Mouse (Mus musculus): ENCODE data around the gene Copz1.

Gene Copz1

GRCm38 (mm10) chr15:103305792-103306645 is 33.5 kb downstream of the Copz1 start:
- TF ChIP-seq POU5F1 (IDR thresholded peaks at IDR 0.05; ENCODE audit: borderline replicate concordance, low read length) (no peak), CTCF (conservative IDR thresholded peaks at IDR 0.05; ENCODE audit: low read length) (no peak), NANOG (IDR thresholded peaks at IDR 0.05; ENCODE audit: borderline replicate concordance, low read length) (no peak)
- H3K4me3 ChIP-seq (replicated peaks; ENCODE audit: low read length): peak overlapping the region; percentile 79
- peaks cover 76% of the 10 kb centered on the region for H3K27me3 ChIP-seq (ENCODE audit: insufficient read depth, low read length)
- peaks cover 2% of the 10 kb centered on the region; the same call in 1 of the 2 replicates for H3K36me3 ChIP-seq (ENCODE audit: insufficient read depth, low read length)
- H3K4me1 ChIP-seq (replicated peaks; ENCODE audit: low read depth, low read length): peaks cover 74% of the 10 kb centered on the region
- no peaks in the 10 kb centered on the region for H3K9me3 ChIP-seq (ENCODE audit: low read length)

GRCm38 (mm10) chr15:103307125-103307524 is 34.6 kb downstream of the Copz1 start:
- Histone ChIP-seq H3K9me3 (ENCODE audit: low read length) (no peaks in the 10 kb centered on the region), H3K4me3 (replicated peaks; ENCODE audit: low read length) (no peak overlapping the region), H3K4me1 (replicated peaks; ENCODE audit: low read depth, low read length) (peaks cover 64% of the 10 kb centered on the region), H3K27me3 (ENCODE audit: insufficient read depth, low read length) (peaks cover 72% of the 10 kb centered on the region), H3K36me3 (ENCODE audit: insufficient read depth, low read length) (no peaks in the 10 kb centered on the region)
- TF ChIP-seq NANOG (IDR thresholded peaks at IDR 0.05; ENCODE audit: borderline replicate concordance, low read length) (no peak), CTCF (conservative IDR thresholded peaks at IDR 0.05; ENCODE audit: low read length) (peak; percentile 91), POU5F1 (IDR thresholded peaks at IDR 0.05; ENCODE audit: borderline replicate concordance, low read length) (no peak)

GRCm38 (mm10) chr15:103308056-103308875 is 35.8 kb downstream of the Copz1 start:
- Histone ChIP-seq H3K27me3 (ENCODE audit: insufficient read depth, low read length) (peaks cover 65% of the 10 kb centered on the region), H3K4me3 (replicated peaks; ENCODE audit: low read length) (peak overlapping the region; percentile 68), H3K4me1 (replicated peaks; ENCODE audit: low read depth, low read length) (peaks cover 57% of the 10 kb centered on the region), H3K36me3 (ENCODE audit: insufficient read depth, low read length) (no peaks in the 10 kb centered on the region), H3K9me3 (ENCODE audit: low read length) (no peaks in the 10 kb centered on the region)
- TF ChIP-seq NANOG (IDR thresholded peaks at IDR 0.05; ENCODE audit: borderline replicate concordance, low read length) (no peak), CTCF (conservative IDR thresholded peaks at IDR 0.05; ENCODE audit: low read length) (0 out of 2 replicates have a peak, but pooled peaks have one; percentile 3), POU5F1 (IDR thresholded peaks at IDR 0.05; ENCODE audit: borderline replicate concordance, low read length) (no peak)

GRCm38 (mm10) chr15:103308876-103309580 is 36.5 kb downstream of the Copz1 start:
- peak overlapping the region; percentile 68 for H3K4me3 ChIP-seq (replicated peaks; ENCODE audit: low read length)
- peaks cover 56% of the 10 kb centered on the region for H3K4me1 ChIP-seq (replicated peaks; ENCODE audit: low read depth, low read length)
- TF ChIP-seq POU5F1 (IDR thresholded peaks at IDR 0.05; ENCODE audit: borderline replicate concordance, low read length) (no peak), CTCF (conservative IDR thresholded peaks at IDR 0.05; ENCODE audit: low read length) (no peak), NANOG (IDR thresholded peaks at IDR 0.05; ENCODE audit: borderline replicate concordance, low read length) (no peak)
- H3K9me3 ChIP-seq (ENCODE audit: low read length): no peaks in the 10 kb centered on the region
- no peaks in the 10 kb centered on the region for H3K36me3 ChIP-seq (ENCODE audit: insufficient read depth, low read length)
- H3K27me3 ChIP-seq (ENCODE audit: insufficient read depth, low read length): peaks cover 60% of the 10 kb centered on the region

- H3K4me1 ChIP-seq (replicated peaks; ENCODE audit: low read depth, low read length): peaks cover 62% of the 10 kb centered on the region
- H3K27me3 ChIP-seq (ENCODE audit: insufficient read depth, low read length): peaks cover 60% of the 10 kb centered on the region
- TF ChIP-seq NANOG (IDR thresholded peaks at IDR 0.05; ENCODE audit: borderline replicate concordance, low read length) (no peak), CTCF (conservative IDR thresholded peaks at IDR 0.05; ENCODE audit: low read length) (no peak), POU5F1 (IDR thresholded peaks at IDR 0.05; ENCODE audit: borderline replicate concordance, low read length) (no peak)
- H3K36me3 ChIP-seq (ENCODE audit: insufficient read depth, low read length): peaks cover 4% of the 10 kb centered on the region
- H3K9me3 ChIP-seq (ENCODE audit: low read length): no peaks in the 10 kb centered on the region
- H3K4me3 ChIP-seq (replicated peaks; ENCODE audit: low read length): no peak within 1 kb of the TSS
Measured at GRCm38 (mm10) chr15:103310365-103310910, 37.9 kb downstream of the Copz1 start, which contains the start of gene Gpr84. Gpr84 (minus strand) TSS chr15:103310612.

GRCm38 (mm10) chr15:103313495-103314095 is 41.1 kb downstream of the Copz1 start:
- Histone ChIP-seq H3K4me1 (replicated peaks; ENCODE audit: low read depth, low read length) (peaks cover 58% of the 10 kb centered on the region), H3K9me3 (ENCODE audit: low read length) (no peaks in the 10 kb centered on the region), H3K4me3 (replicated peaks; ENCODE audit: low read length) (peak overlapping the region; percentile 71), H3K36me3 (ENCODE audit: insufficient read depth, low read length) (peaks cover 35% of the 10 kb centered on the region), H3K27me3 (ENCODE audit: insufficient read depth, low read length) (peaks cover 40% of the 10 kb centered on the region)
- no peak for TF ChIP-seq NANOG (IDR thresholded peaks at IDR 0.05; ENCODE audit: borderline replicate concordance, low read length)
- no peak for TF ChIP-seq POU5F1 (IDR thresholded peaks at IDR 0.05; ENCODE audit: borderline replicate concordance, low read length)
- peak; percentile 99 for TF ChIP-seq CTCF (conservative IDR thresholded peaks at IDR 0.05; ENCODE audit: low read length)

GRCm38 (mm10) chr15:103314181-103314580 is 41.7 kb downstream of the Copz1 start:
- Histone ChIP-seq H3K4me3 (replicated peaks; ENCODE audit: low read length) (peak overlapping the region; percentile 71), H3K4me1 (replicated peaks; ENCODE audit: low read depth, low read length) (peaks cover 58% of the 10 kb centered on the region), H3K36me3 (ENCODE audit: insufficient read depth, low read length) (peaks cover 41% of the 10 kb centered on the region), H3K9me3 (ENCODE audit: low read length) (no peaks in the 10 kb centered on the region), H3K27me3 (ENCODE audit: insufficient read depth, low read length) (peaks cover 34% of the 10 kb centered on the region)
- TF ChIP-seq CTCF (conservative IDR thresholded peaks at IDR 0.05; ENCODE audit: low read length): no peak
- TF ChIP-seq POU5F1 (IDR thresholded peaks at IDR 0.05; ENCODE audit: borderline replicate concordance, low read length): no peak
- no peak for TF ChIP-seq NANOG (IDR thresholded peaks at IDR 0.05; ENCODE audit: borderline replicate concordance, low read length)

Data from E14TG2a.4 (cell line).